Mouse (Mus musculus) CH12.LX (cell line): ENCODE data around the gene 2810021J22Rik. TPM values are rescaled to one million over a fixed set of nuclear protein-coding genes. Genes with fewer than 3 reads are reported as not detected.

Experiments
- DNase-seq: peaks from one replicate; pipeline ENCODE4 v3.0.0-alpha.2; 2013; ENCODE audit errors: extremely low read depth
- H3K27ac ChIP-seq: 2 replicates; pipeline ENCODE4 v1.5.1; 2012; ENCODE audit warnings: low read depth, mild to moderate bottlenecking, control low read depth, moderate library complexity; ENCODE audit not compliant: insufficient read depth
- H3K27me3 ChIP-seq: replicated peaks from 2 replicates; pipeline ENCODE3; 2012; ENCODE audit warnings: inconsistent platforms
- H3K36me3 ChIP-seq, 2 experiments: replicated peaks in 1 of 2; 2 replicates each; pipeline versions ENCODE3 to v1.6.1; 2012; ENCODE audit warnings: inconsistent platforms in 1 of 2, low read length in 1 of 2, mild to moderate bottlenecking in 1 of 2, mixed read lengths in 1 of 2, moderate library complexity in 1 of 2; ENCODE audit not compliant: control insufficient read depth in 1 of 2, insufficient read depth in 1 of 2
- H3K4me1 ChIP-seq, 2 experiments: 2 replicates each; pipeline ENCODE4 v1.6.1; 2012; ENCODE audit warnings: inconsistent platforms in 1 of 2, moderate library complexity in 1 of 2; ENCODE audit not compliant: insufficient read depth in 2 of 2, control insufficient read depth in 1 of 2
- H3K4me2 ChIP-seq: 2 replicates; pipeline ENCODE4 v1.6.1; 2012; ENCODE audit warnings: low read depth, mild to moderate bottlenecking, control low read depth; ENCODE audit not compliant: poor library complexity, insufficient read depth, severe bottlenecking
- H3K4me3 ChIP-seq, 3 experiments: fragments of 150-350 bp in 1 of 3; sonication (generic) in 1 of 3; replicated peaks in 1 of 3; 2 replicates each; pipeline versions ENCODE3 to v1.5.1; 2011 to 2012; ENCODE audit warnings: low read depth in 2 of 3, low read length in 2 of 3, mild to moderate bottlenecking in 2 of 3, moderate library complexity in 2 of 3, control low read depth in 1 of 3, improper control_type of control experiment in 1 of 3, inconsistent platforms in 1 of 3, mixed read lengths in 1 of 3; ENCODE audit not compliant: poor library complexity in 1 of 3
- H3K79me2 ChIP-seq: replicated peaks from 2 replicates; pipeline ENCODE4 v1.6.1; 2012; ENCODE audit warnings: mild to moderate bottlenecking, moderate library complexity; ENCODE audit not compliant: control insufficient read depth, poor library complexity, insufficient read depth, severe bottlenecking; ENCODE audit errors: extremely low read depth
- H3K9ac ChIP-seq: 2 replicates; pipeline ENCODE4 v1.6.1; 2012; ENCODE audit warnings: low read depth, mild to moderate bottlenecking, control low read depth, moderate library complexity; ENCODE audit not compliant: insufficient read depth
- H3K9me3 ChIP-seq: replicated peaks from 2 replicates; pipeline ENCODE3; 2012; ENCODE audit warnings: low read length, inconsistent platforms, mixed read lengths
- CTCF ChIP-seq, 2 experiments: IDR thresholded peaks in 1 of 2; conservative IDR thresholded peaks in 1 of 2; 2 replicates each; pipeline ENCODE4 v1.5.1; 2011 to 2012; ENCODE audit warnings: low read depth in 2 of 2, low read length in 2 of 2, improper control_type of control experiment in 1 of 2, inconsistent platforms in 1 of 2, mild to moderate bottlenecking in 1 of 2, moderate library complexity in 1 of 2
- EP300 ChIP-seq: IDR thresholded peaks from 2 replicates; pipeline ENCODE4 v1.6.1; 2011; ENCODE audit warnings: low read length, improper control_type of control experiment
- ETS1 ChIP-seq: conservative IDR thresholded peaks from 2 replicates; pipeline ENCODE4 v1.6.1; 2012; ENCODE audit warnings: low read depth, mild to moderate bottlenecking, inconsistent platforms, low read length, improper control_type of control experiment, moderate library complexity
- GABPA ChIP-seq: IDR thresholded peaks from 2 replicates; pipeline ENCODE4 v1.6.1; 2012; ENCODE audit warnings: low read depth, low read length, improper control_type of control experiment, inconsistent platforms; ENCODE audit not compliant: insufficient replicate concordance
- JUN ChIP-seq: IDR thresholded peaks from 2 replicates; pipeline ENCODE4 v1.6.1; 2011; ENCODE audit warnings: low read depth, mild to moderate bottlenecking, low read length, improper control_type of control experiment, moderate library complexity; ENCODE audit not compliant: insufficient read depth
- JUND ChIP-seq: conservative IDR thresholded peaks from 2 replicates; pipeline ENCODE4 v1.6.1; 2011; ENCODE audit warnings: low read depth, low read length, improper control_type of control experiment
- MAFK ChIP-seq: IDR thresholded peaks from 2 replicates; pipeline ENCODE4 v1.6.1; 2011; ENCODE audit warnings: low read length, improper control_type of control experiment; ENCODE audit not compliant: insufficient replicate concordance
- MXI1 ChIP-seq: IDR thresholded peaks from 2 replicates; pipeline ENCODE4 v1.6.1; 2011; ENCODE audit warnings: mild to moderate bottlenecking, low read depth, low read length, improper control_type of control experiment
- PAX5 ChIP-seq: IDR thresholded peaks from 2 replicates; pipeline ENCODE4 v1.6.1; 2012; ENCODE audit warnings: low read length, inconsistent platforms, mixed read lengths
- RAD21 ChIP-seq: IDR thresholded peaks from 2 replicates; pipeline ENCODE4 v1.6.1; 2011; ENCODE audit warnings: low read depth, mild to moderate bottlenecking, low read length, improper control_type of control experiment, moderate library complexity
- SIN3A ChIP-seq: IDR thresholded peaks from 2 replicates; pipeline ENCODE4 v1.6.1; 2012; ENCODE audit warnings: low read length, improper control_type of control experiment, inconsistent platforms
- SMC3 ChIP-seq: IDR thresholded peaks from 2 replicates; pipeline ENCODE4 v1.6.1; 2011; ENCODE audit warnings: low read depth, low read length, improper control_type of control experiment
- TCF12 ChIP-seq: IDR thresholded peaks from 2 replicates; pipeline ENCODE4 v1.6.1; 2014; ENCODE audit warnings: low read depth, mild to moderate bottlenecking, inconsistent platforms, low read length, improper control_type of control experiment
- UBTF ChIP-seq: IDR thresholded peaks from 2 replicates; pipeline ENCODE4 v1.6.1; 2012; ENCODE audit warnings: low read depth, mild to moderate bottlenecking, inconsistent platforms, low read length, improper control_type of control experiment, moderate library complexity
- ZMIZ1 ChIP-seq: IDR thresholded peaks from 2 replicates; pipeline ENCODE4 v1.6.1; 2012; ENCODE audit warnings: low read depth, mild to moderate bottlenecking, inconsistent platforms, low read length, improper control_type of control experiment
- ZNF384 ChIP-seq: IDR thresholded peaks from 2 replicates; pipeline ENCODE4 v1.6.1; 2012; ENCODE audit warnings: low read depth, low read length, improper control_type of control experiment, inconsistent platforms
- dilution Hi-C: fragments of 300-500 bp; cut with MboI; formaldehyde crosslinking; loops from 2 replicates; pipeline ENCODE4 v1.14.3; 2020; ENCODE audit warnings: low sequenced_read_pairs; ENCODE audit not compliant: extremely low pct_unique_long_range_greater_than_20kb, extremely low pct_ligation_motif_present
- in situ Hi-C: fragments of 300-500 bp; cut with MboI; formaldehyde crosslinking; loops from 3 replicates; pipeline ENCODE4 v1.14.3; 2019; ENCODE audit warnings: low sequenced_read_pairs, low pct_ligation_motif_present, low pct_unique_long_range_greater_than_20kb, mixed read lengths
- polyA plus RNA-seq: library from polyadenylated mRNA; unstranded; fragments of >175 nt; gene quantifications from 2 replicates; pipeline ENCODE4 v1.2.1, GENCODE M21; 2012; ENCODE audit warnings: low read depth; ENCODE audit not compliant: insufficient read length
- total RNA-seq, 2 experiments: library from RNA; depleted of rRNA; stranded (reverse); fragments of 300-350 nt in 1 of 2; fragments of >200 nt in 1 of 2; gene quantifications; 2 replicates each; pipeline ENCODE4 v1.2.3; 2012 to 2014

The 2810021J22Rik gene
- total and polyA plus RNA-seq, 3 experiments: 3.3 to 4.8 (median 3.4) TPM

- peaks cover 0 to 4% of the 10 kb centered on the region in 2 experiments; a peak in 2 of 4 replicates for H3K4me1 ChIP-seq
- no peaks in the 10 kb centered on the region for H3K79me2 ChIP-seq
- H3K27me3 ChIP-seq: peaks cover 10% of the 10 kb centered on the region
- no peak overlapping the region for H3K4me2 ChIP-seq
- DNase-seq: no peak
- H3K9me3 ChIP-seq: no peaks in the 10 kb centered on the region
- H3K4me3 ChIP-seq: no peak overlapping the region
- dilution Hi-C loops (no loop called here), in situ Hi-C loops (no loop called here)
- no peak overlapping the region for H3K27ac ChIP-seq
- TF ChIP-seq ZMIZ1 (no peak), ETS1 (no peak), CTCF (conservative IDR thresholded peaks at IDR 0.05 in 1 of 2, IDR thresholded peaks at IDR 0.05 in 1 of 2; ENCODE audit: low read depth in 2 of 2, low read length in 2 of 2) (no peak), UBTF (no peak)
- no peak overlapping the region for H3K9ac ChIP-seq
- peaks cover 37 to 44% of the 10 kb centered on the region in 2 experiments for H3K36me3 ChIP-seq
Observed at GRCm38 (mm10) chr11:58929641-58930040, 62.6 kb downstream of the 2810021J22Rik start.

- peaks cover 41 to 48% of the 10 kb centered on the region in 2 experiments for H3K36me3 ChIP-seq
- H3K27ac ChIP-seq: no peak overlapping the region
- dilution Hi-C loops: no loop called here
- DNase-seq: no peak
- peaks cover 5% of the 10 kb centered on the region for H3K27me3 ChIP-seq
- in situ Hi-C loops: no loop called here
- no peak overlapping the region for H3K4me3 ChIP-seq
- no peak overlapping the region for H3K9ac ChIP-seq
- no peaks in the 10 kb centered on the region for H3K9me3 ChIP-seq
- TF ChIP-seq MAFK: no peak
- no peak for TF ChIP-seq EP300
- TF ChIP-seq MXI1: no peak
- H3K79me2 ChIP-seq: no peaks in the 10 kb centered on the region
- peaks cover 0 to 4% of the 10 kb centered on the region in 2 experiments; a peak in 2 of 4 replicates for H3K4me1 ChIP-seq
- H3K4me2 ChIP-seq: no peak overlapping the region
Observed at GRCm38 (mm10) chr11:58930254-58930653, 63.2 kb downstream of the 2810021J22Rik start.

- H3K9ac ChIP-seq: no peak overlapping the region
- no peaks in the 10 kb centered on the region for H3K79me2 ChIP-seq
- H3K4me1 ChIP-seq: peaks cover 0 to 14% of the 10 kb centered on the region in 2 experiments; a peak in 3 of 4 replicates
- H3K4me3 ChIP-seq: no peak overlapping the region
- in situ Hi-C loops: no loop called here
- no peak for TF ChIP-seq ZNF384
- TF ChIP-seq JUND: no peak
- no peak for TF ChIP-seq SIN3A
- no peak for TF ChIP-seq TCF12
- TF ChIP-seq CTCF (conservative IDR thresholded peaks at IDR 0.05 in 1 of 2, IDR thresholded peaks at IDR 0.05 in 1 of 2; ENCODE audit: low read depth in 2 of 2, low read length in 2 of 2): peak; percentile 37 to 58
- TF ChIP-seq PAX5: no peak
- no peak for TF ChIP-seq MAFK
- TF ChIP-seq RAD21: peak; percentile 27
- peak; percentile 61 for TF ChIP-seq SMC3
- no peak for TF ChIP-seq GABPA
- TF ChIP-seq JUN: no peak
- no peaks in the 10 kb centered on the region for H3K9me3 ChIP-seq
- peaks cover 52 to 60% of the 10 kb centered on the region in 2 experiments for H3K36me3 ChIP-seq
- DNase-seq: no peak
- H3K27me3 ChIP-seq: peaks cover 1% of the 10 kb centered on the region
- H3K4me2 ChIP-seq: no peak overlapping the region
- no peak overlapping the region for H3K27ac ChIP-seq
- dilution Hi-C loops: no loop called here
Observed at GRCm38 (mm10) chr11:58931576-58931975, 64.6 kb downstream of the 2810021J22Rik start.
